Mouse (Mus musculus) midbrain, embryonic 14.5 days (tissue): ENCODE data around the gene 1700025C18Rik. TPM values are rescaled to one million over a fixed set of nuclear protein-coding genes. Genes with fewer than 3 reads are reported as not detected.

Experiments used
- ATAC-seq: fragments of 200-750 bp; cut with Nextera tagmentation; 2 replicates; pipeline ENCODE4 v1.8.0; 2017; ENCODE audit warnings: moderate number of reproducible peaks, moderate library complexity; ENCODE audit not compliant: low FRiP score, low TSS enrichment
- DNase-seq: peaks from one replicate; pipeline ENCODE4 v3.0.0-alpha.2; 2015
- H3K27ac ChIP-seq: fragments of 300-500 bp; sonication (generic); replicated peaks from 2 replicates; pipeline ENCODE4 v1.5.1; 2014; ENCODE audit warnings: mild to moderate bottlenecking, low read depth, low read length, moderate library complexity
- H3K27me3 ChIP-seq: fragments of 300-500 bp; sonication (generic); 2 replicates; pipeline ENCODE4 v1.6.1; 2014; ENCODE audit warnings: low read length, control low read depth, mixed read lengths; ENCODE audit not compliant: control insufficient read depth, insufficient read depth
- H3K36me3 ChIP-seq: fragments of 300-500 bp; sonication (generic); 2 replicates; pipeline ENCODE4 v1.6.1; 2014; ENCODE audit warnings: low read length, control low read depth; ENCODE audit not compliant: control insufficient read depth, insufficient read depth
- H3K4me1 ChIP-seq: fragments of 300-500 bp; sonication (generic); 2 replicates; pipeline ENCODE4 v1.6.1; 2014; ENCODE audit warnings: mild to moderate bottlenecking, antibody characterized with exemption, low read length, control low read depth; ENCODE audit not compliant: control insufficient read depth, insufficient read depth
- H3K4me2 ChIP-seq: fragments of 300-500 bp; sonication (generic); 2 replicates; pipeline ENCODE4 v1.6.1; 2014; ENCODE audit warnings: mild to moderate bottlenecking, low read length, moderate library complexity
- H3K4me3 ChIP-seq: fragments of 300-500 bp; sonication (generic); replicated peaks from 2 replicates; pipeline ENCODE4 v1.5.1; 2014; ENCODE audit warnings: low read depth, low read length
- H3K9ac ChIP-seq: fragments of 300-500 bp; sonication (generic); replicated peaks from 2 replicates; pipeline ENCODE4 v1.6.1; 2014; ENCODE audit warnings: mild to moderate bottlenecking, low read length, moderate library complexity
- H3K9me3 ChIP-seq: fragments of 300-500 bp; sonication (generic); 2 replicates; pipeline ENCODE4 v1.6.1; 2016; ENCODE audit warnings: low read length, control low read depth, mixed read lengths; ENCODE audit not compliant: control insufficient read depth
- WGBS: fragments of 180-500 bp; shearing (Covaris S2); extraction: QIAGEN DNeasy Blood & Tissue Kit; methylation state at CpG from one replicate; pipeline ENCODE4 v1.1.7; 2014; 5-methylcytosine and 5-hydroxymethylcytosine counted together
- polyA plus RNA-seq: library from polyadenylated mRNA; unstranded; fragments of >200 nt; fragmentation: Nextera tagmentation; extraction: Ambion mirVana; gene quantifications from 2 replicates; pipeline ENCODE4 v1.2.1, GENCODE M21; 2014

The 1700025C18Rik gene
- polyA plus RNA-seq: not detected in 2 replicates

- Histone ChIP-seq H3K27me3 (no peaks in the 10 kb centered on the region), H3K4me3 (no peak within 1 kb of the TSS), H3K9ac (no peak within 1 kb of the TSS), H3K36me3 (no peaks in the 10 kb centered on the region), H3K4me1 (peaks cover 8% of the 10 kb centered on the region; the same call in 1 of the 2 replicates), H3K4me2 (no peak within 1 kb of the TSS), H3K9me3 (no peaks in the 10 kb centered on the region), H3K27ac (peak within 1 kb of the TSS; percentile 41)
- no peak for ATAC-seq
- no peak for DNase-seq
- WGBS: 76% methylated on average over 2 of the region's 2 CpGs
These were observed at the start of gene 1700025C18Rik for GRCm38 (mm10) chr2:165090650-165091049. Gene 1700025C18Rik, minus strand, starts transcription at chr2:165090750.

DNA sequence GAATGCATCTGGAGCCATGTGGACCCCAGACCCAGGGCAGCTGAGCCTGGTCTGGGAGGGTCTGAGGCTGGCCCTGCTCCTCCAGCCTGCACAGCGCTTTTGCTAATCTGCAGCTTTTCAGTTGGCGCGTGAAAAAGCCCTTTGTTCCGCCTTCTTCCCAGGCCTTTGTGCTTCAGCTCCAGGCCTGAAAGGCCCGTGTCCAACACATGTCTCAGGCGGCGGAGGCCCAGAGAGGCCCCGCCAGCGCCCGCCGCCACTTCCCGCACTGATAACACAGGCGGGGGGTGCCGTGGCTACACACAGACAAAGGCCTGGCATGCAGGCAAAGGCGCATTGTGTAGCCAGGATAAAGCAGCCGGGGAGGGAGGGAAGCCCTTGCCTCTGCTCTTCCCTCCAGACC lies 45.5 kb upstream of the 1700025C18Rik start:
- 4% methylated on average over 16 of the region's 16 CpGs for WGBS
- ATAC-seq: peak; percentile 65

GRCm38 (mm10) chr2:165133566-165133965 lies 43.0 kb upstream of the 1700025C18Rik start:
- no peaks in the 10 kb centered on the region for H3K27me3 ChIP-seq
- peak overlapping the region; percentile 18; the same call in 1 of the 2 replicates for H3K4me2 ChIP-seq
- H3K27ac ChIP-seq: peak overlapping the region; percentile 70
- no peak overlapping the region for H3K4me3 ChIP-seq
- peaks cover 49% of the 10 kb centered on the region for H3K4me1 ChIP-seq
- WGBS: under 1% methylated on average over 15 of the region's 15 CpGs
- ATAC-seq: peak; percentile 46
- peak; percentile 86 for DNase-seq
- no peak overlapping the region; the same call in 1 of the 2 replicates for H3K9ac ChIP-seq
- H3K36me3 ChIP-seq: no peaks in the 10 kb centered on the region
- no peaks in the 10 kb centered on the region for H3K9me3 ChIP-seq

More for the DNA sequence above, 45.5 kb upstream of the 1700025C18Rik start:
- H3K4me2 ChIP-seq: peak overlapping the region; percentile 21; the same call in 1 of the 2 replicates
- DNase-seq: peak; percentile 88
- H3K4me3 ChIP-seq: no peak overlapping the region
- no peaks in the 10 kb centered on the region for H3K36me3 ChIP-seq
- H3K4me1 ChIP-seq: peaks cover 48% of the 10 kb centered on the region
- H3K27me3 ChIP-seq: no peaks in the 10 kb centered on the region
- H3K27ac ChIP-seq: peak overlapping the region; percentile 88
- no peaks in the 10 kb centered on the region for H3K9me3 ChIP-seq
- H3K9ac ChIP-seq: 0 out of 2 replicates have a peak overlapping the region, but pooled peaks have one; percentile 39

DNA sequence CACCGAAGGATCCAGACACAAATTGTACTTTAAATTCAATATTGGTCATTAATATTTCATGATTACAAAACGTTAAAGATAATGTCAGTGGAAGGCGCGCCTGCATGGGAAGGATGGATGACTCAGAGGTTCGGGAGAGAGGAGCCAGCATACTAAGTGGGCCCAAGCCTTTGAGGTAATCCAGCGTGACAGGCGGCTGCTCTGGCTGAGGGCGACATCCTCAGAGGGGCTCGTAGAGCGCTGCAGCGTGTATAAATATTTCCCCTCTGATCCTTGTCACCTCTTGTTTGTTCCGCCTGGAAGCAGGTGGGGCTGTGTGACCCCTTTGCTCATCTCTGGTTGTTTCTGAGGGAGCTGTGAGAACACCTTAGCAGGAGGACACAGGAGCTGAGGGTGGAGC lies 40.9 kb upstream of the 1700025C18Rik start:
- H3K4me3 ChIP-seq: no peak overlapping the region
- DNase-seq (peak; percentile 82), ATAC-seq (peak; percentile 57; the same call in 1 of the 2 replicates)
- peaks cover 54% of the 10 kb centered on the region for H3K4me1 ChIP-seq
- no peaks in the 10 kb centered on the region for H3K36me3 ChIP-seq
- H3K4me2 ChIP-seq: no peak overlapping the region
- no peaks in the 10 kb centered on the region for H3K27me3 ChIP-seq
- H3K9ac ChIP-seq: no peak overlapping the region
- no peaks in the 10 kb centered on the region for H3K9me3 ChIP-seq
- H3K27ac ChIP-seq: peak overlapping the region; percentile 68
- WGBS: 3% methylated on average over 12 of the region's 12 CpGs

GRCm38 (mm10) chr2:165129189-165129588 lies 38.6 kb upstream of the 1700025C18Rik start:
- Histone ChIP-seq H3K27ac (no peak overlapping the region), H3K9ac (no peak overlapping the region), H3K36me3 (no peaks in the 10 kb centered on the region), H3K27me3 (no peaks in the 10 kb centered on the region), H3K4me1 (peaks cover 45% of the 10 kb centered on the region), H3K9me3 (no peaks in the 10 kb centered on the region), H3K4me2 (no peak overlapping the region), H3K4me3 (no peak overlapping the region)
- WGBS: 51% methylated on average over 4 of the region's 4 CpGs
- ATAC-seq (no peak), DNase-seq (no peak)

GRCm38 (mm10) chr2:165126896-165127562 lies 36.5 kb upstream of the 1700025C18Rik start:
- Histone ChIP-seq H3K4me2 (no peak overlapping the region), H3K9me3 (no peaks in the 10 kb centered on the region), H3K4me1 (peaks cover 29% of the 10 kb centered on the region), H3K4me3 (no peak overlapping the region), H3K27me3 (no peaks in the 10 kb centered on the region), H3K9ac (0 out of 2 replicates have a peak overlapping the region, but pooled peaks have one; percentile 26), H3K27ac (peak overlapping the region; percentile 74), H3K36me3 (0 out of 2 replicates have a peak, but pooled peaks cover 7% of the 10 kb centered on the region)
- 7% methylated on average over 10 of the region's 10 CpGs for WGBS
- DNase-seq (peak; percentile 45), ATAC-seq (peak; percentile 51; the same call in 1 of the 2 replicates)

DNA sequence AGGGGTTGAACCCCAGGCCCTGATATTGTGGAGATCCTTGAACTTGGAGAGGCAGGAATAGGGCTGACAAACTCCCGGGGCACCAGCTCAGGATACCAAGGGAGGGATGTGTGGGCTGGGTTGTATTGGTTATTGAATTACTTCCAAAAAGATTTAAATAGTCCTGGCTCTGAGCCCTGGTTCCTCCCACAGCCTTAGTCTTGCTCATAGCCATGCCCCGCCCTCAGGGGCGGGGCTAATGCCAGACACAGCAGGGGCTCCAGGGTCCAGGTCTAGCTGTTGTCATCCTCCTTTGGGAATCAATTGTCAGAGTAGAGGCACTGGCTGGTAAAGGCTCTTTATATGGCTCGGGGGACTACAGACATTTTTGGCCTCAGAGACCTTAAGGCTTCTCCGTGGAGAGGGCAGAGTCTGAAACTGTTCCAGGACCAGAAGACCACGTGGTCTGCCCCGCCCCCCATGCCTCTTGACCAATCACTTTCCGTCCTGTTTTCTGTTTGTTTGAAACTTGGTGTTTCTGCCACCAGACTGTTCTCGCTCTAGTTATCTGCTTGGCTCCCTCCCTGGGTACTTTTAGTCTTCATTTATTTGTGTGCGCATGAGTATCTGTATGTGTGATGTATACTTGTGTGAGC lies 30.8 kb upstream of the 1700025C18Rik start:
- no peak overlapping the region for H3K4me3 ChIP-seq
- H3K27ac ChIP-seq: no peak overlapping the region
- ATAC-seq: 0 out of 2 replicates have a peak, but pooled peaks have one; percentile 48
- H3K4me2 ChIP-seq: no peak overlapping the region
- DNase-seq: peak; percentile 65
- WGBS: 28% methylated on average over 10 of the region's 10 CpGs
- H3K9me3 ChIP-seq: no peaks in the 10 kb centered on the region
- no peaks in the 10 kb centered on the region for H3K27me3 ChIP-seq
- peaks cover 14% of the 10 kb centered on the region for H3K4me1 ChIP-seq
- no peak overlapping the region for H3K9ac ChIP-seq
- H3K36me3 ChIP-seq: 0 out of 2 replicates have a peak, but pooled peaks cover 9% of the 10 kb centered on the region

DNA sequence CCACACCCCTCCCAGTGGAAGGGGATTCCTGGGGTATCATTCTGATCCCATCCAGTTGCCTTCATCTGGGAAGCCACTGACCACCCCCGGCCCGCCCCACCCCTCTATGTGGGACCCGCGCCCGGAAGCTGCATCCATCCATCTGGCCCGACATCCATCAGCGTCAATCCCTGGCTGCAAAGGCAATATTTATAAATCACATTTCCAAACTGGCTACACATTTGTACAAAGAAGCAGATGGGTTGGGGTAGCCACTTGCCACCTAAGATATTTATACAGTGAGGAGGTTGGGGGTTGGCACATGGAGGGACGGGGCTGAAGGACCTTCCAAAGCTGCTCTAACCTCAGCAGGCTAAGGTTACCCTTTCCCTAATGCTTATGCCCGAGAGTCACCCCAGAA lies 30.2 kb upstream of the 1700025C18Rik start:
- no peaks in the 10 kb centered on the region for H3K27me3 ChIP-seq
- no peak overlapping the region for H3K4me2 ChIP-seq
- H3K4me1 ChIP-seq: peaks cover 14% of the 10 kb centered on the region
- H3K27ac ChIP-seq: no peak overlapping the region
- ATAC-seq: 0 out of 2 replicates have a peak, but pooled peaks have one; percentile 34
- H3K9me3 ChIP-seq: no peaks in the 10 kb centered on the region
- no peak overlapping the region for H3K9ac ChIP-seq
- DNase-seq: no peak
- 84% methylated on average over 9 of the region's 9 CpGs for WGBS
- 0 out of 2 replicates have a peak, but pooled peaks cover 12% of the 10 kb centered on the region for H3K36me3 ChIP-seq
- H3K4me3 ChIP-seq: no peak overlapping the region
